Mouse (Mus musculus): ENCODE measurements around the gene Fbln7. TPM values are rescaled to one million over a fixed set of nuclear protein-coding genes. Genes with fewer than 3 reads are reported as not detected.

Fbln7 gene
- polyA plus RNA-seq, 1 experiment = 0.09 TPM

DNA sequence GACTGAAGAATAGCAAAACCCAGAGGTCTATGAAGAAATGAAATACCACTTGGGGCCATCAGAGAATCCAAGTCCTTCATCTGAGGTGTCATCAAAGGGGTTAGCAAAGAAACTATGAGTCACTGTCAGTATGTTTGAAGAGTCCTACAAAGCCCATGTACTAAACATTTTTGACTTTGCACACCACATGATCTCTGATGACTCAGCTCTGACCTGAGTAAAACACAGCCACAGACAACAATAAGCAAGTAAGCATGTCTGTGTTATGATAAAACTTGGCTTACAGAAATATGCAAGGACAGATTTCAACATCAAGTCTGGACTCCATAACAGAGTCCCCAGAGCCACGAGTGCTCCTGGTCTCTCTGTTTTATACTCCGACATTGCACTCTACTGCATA, 29.7 kb upstream of the Fbln7 start:
- TF ChIP-seq MYOD1 (IDR thresholded peaks at IDR 0.05; ENCODE audit: control insufficient read depth, insufficient read length, low read depth) (no peak), FOSL1 (IDR thresholded peaks at IDR 0.05; ENCODE audit: insufficient read depth, low read length, poor library complexity, severe bottlenecking) (no peak), CTCF (IDR thresholded peaks at IDR 0.05; ENCODE audit: control insufficient read depth, insufficient read depth, insufficient read length) (no peak), CEBPB (IDR thresholded peaks at IDR 0.05; ENCODE audit: low read depth) (peak; percentile 26), MAX (IDR thresholded peaks at IDR 0.05) (no peak), MYOG (IDR thresholded peaks at IDR 0.05; ENCODE audit: control insufficient read depth, extremely low read depth, insufficient read length) (no peak), USF1 (IDR thresholded peaks at IDR 0.05; ENCODE audit: low read depth) (peak; percentile 64)
- Histone ChIP-seq H3K79me2 (ENCODE audit: control insufficient read depth, insufficient read depth) (no peaks in the 10 kb centered on the region), H3K36me3 (ENCODE audit: control insufficient read depth, insufficient read depth) (peaks cover 56% of the 10 kb centered on the region), H3K4me3 (ENCODE audit: insufficient read depth, poor library complexity, severe bottlenecking) (no peak overlapping the region), H3K79me3 (ENCODE audit: low read depth) (no peaks in the 10 kb centered on the region), H3ac (ENCODE audit: control insufficient read depth, insufficient read length, low read depth) (no peak overlapping the region), H3K27me3 (ENCODE audit: control insufficient read depth, insufficient read depth, insufficient read length) (no peaks in the 10 kb centered on the region)

DNA sequence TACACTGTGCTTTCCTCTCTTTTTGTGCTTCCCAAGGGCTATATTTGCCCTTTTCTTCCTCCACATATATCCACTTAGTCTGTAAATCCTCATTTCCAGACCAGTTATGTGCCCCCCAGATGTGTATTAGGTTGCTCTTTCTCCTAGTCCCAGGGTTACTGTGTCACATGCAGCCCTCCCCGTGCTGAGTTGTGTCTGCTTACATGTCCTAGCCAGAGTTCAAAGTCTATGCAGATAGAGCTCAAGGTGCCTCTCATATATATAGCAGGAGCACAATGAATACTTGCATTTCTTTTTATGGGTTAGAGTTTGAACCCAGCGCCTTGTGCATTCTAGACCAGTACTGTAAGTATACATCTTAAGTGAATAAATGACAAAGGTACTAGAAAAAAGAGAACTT, 29.3 kb upstream of the Fbln7 start:
- Histone ChIP-seq H3K36me3 (ENCODE audit: control insufficient read depth, insufficient read depth) (peaks cover 52% of the 10 kb centered on the region), H3K79me2 (ENCODE audit: control insufficient read depth, insufficient read depth) (no peaks in the 10 kb centered on the region), H3ac (ENCODE audit: control insufficient read depth, insufficient read length, low read depth) (no peak overlapping the region), H3K27me3 (ENCODE audit: control insufficient read depth, insufficient read depth, insufficient read length) (no peaks in the 10 kb centered on the region), H3K4me3 (ENCODE audit: insufficient read depth, poor library complexity, severe bottlenecking) (no peak overlapping the region), H3K79me3 (ENCODE audit: low read depth) (no peaks in the 10 kb centered on the region)
- TF ChIP-seq FOSL1 (IDR thresholded peaks at IDR 0.05; ENCODE audit: insufficient read depth, low read length, poor library complexity, severe bottlenecking) (no peak), CEBPB (IDR thresholded peaks at IDR 0.05; ENCODE audit: low read depth) (no peak)

DNA sequence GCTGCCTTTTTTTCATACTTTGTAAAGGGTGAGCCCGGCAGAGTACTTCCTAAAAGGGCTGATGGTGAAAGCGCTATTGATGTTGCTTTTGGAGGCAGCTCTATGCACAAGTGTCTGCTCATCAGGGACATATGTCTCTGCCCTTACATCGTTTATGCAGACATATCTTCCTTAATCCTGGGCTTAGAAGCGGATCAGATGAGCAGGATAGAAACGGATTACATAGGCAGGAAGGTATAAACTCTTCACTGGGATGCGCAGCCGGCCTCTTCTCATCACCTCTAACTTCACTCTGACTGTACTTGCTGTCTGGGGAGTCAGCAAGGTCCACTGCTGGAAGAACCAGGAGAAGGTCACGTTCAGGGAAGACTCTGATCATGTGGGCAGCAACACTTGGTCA, 25.2 kb upstream of the Fbln7 start:
- H3K27me3 ChIP-seq (ENCODE audit: control insufficient read depth, insufficient read depth, insufficient read length) = no peaks in the 10 kb centered on the region
- H3ac ChIP-seq (ENCODE audit: control insufficient read depth, insufficient read length, low read depth) = no peak overlapping the region
- H3K4me3 ChIP-seq (ENCODE audit: insufficient read depth, poor library complexity, severe bottlenecking) = no peak overlapping the region
- no peaks in the 10 kb centered on the region for H3K79me2 ChIP-seq (ENCODE audit: control insufficient read depth, insufficient read depth)
- no peak for TF ChIP-seq MYOG (IDR thresholded peaks at IDR 0.05; ENCODE audit: control insufficient read depth, extremely low read depth, insufficient read length)
- TF ChIP-seq MAX (IDR thresholded peaks at IDR 0.05) = no peak
- no peak for TF ChIP-seq CEBPB (IDR thresholded peaks at IDR 0.05; ENCODE audit: low read depth)
- no peak for TF ChIP-seq MYOD1 (IDR thresholded peaks at IDR 0.05; ENCODE audit: control insufficient read depth, insufficient read length, low read depth)
- TF ChIP-seq FOSL1 (IDR thresholded peaks at IDR 0.05; ENCODE audit: insufficient read depth, low read length, poor library complexity, severe bottlenecking) = no peak
- no peak for TF ChIP-seq USF1 (IDR thresholded peaks at IDR 0.05; ENCODE audit: low read depth)
- TF ChIP-seq CTCF (IDR thresholded peaks at IDR 0.05; ENCODE audit: control insufficient read depth, insufficient read depth, insufficient read length) = no peak
- H3K79me3 ChIP-seq (ENCODE audit: low read depth) = no peaks in the 10 kb centered on the region
- peaks cover 48% of the 10 kb centered on the region for H3K36me3 ChIP-seq (ENCODE audit: control insufficient read depth, insufficient read depth)

DNA sequence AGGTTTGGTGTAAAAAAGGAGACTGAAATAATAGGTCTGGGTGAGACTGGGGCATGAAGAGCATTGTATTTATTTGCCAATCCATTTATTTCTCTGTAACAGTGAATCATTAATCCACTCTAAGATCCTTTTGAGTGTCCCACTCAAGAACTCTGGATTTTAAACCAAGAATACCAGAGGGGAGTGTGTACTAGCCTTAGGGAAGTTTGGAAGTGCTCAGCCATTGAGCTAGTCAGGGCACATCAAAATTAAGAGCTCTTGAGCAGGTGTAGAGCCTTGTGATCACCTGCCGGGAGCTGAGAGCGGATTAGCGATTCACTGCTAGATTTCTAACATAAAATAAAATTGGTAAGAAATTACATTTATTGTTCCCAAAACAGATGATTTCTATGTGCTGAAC, 24.2 kb upstream of the Fbln7 start:
- TF ChIP-seq CEBPB (IDR thresholded peaks at IDR 0.05; ENCODE audit: low read depth) (no peak), FOSL1 (IDR thresholded peaks at IDR 0.05; ENCODE audit: insufficient read depth, low read length, poor library complexity, severe bottlenecking) (no peak), MAX (IDR thresholded peaks at IDR 0.05) (no peak), CTCF (IDR thresholded peaks at IDR 0.05; ENCODE audit: control insufficient read depth, insufficient read depth, insufficient read length) (no peak), MYOG (IDR thresholded peaks at IDR 0.05; ENCODE audit: control insufficient read depth, extremely low read depth, insufficient read length) (no peak)
- no peaks in the 10 kb centered on the region for H3K79me3 ChIP-seq (ENCODE audit: low read depth)
- H3K27me3 ChIP-seq (ENCODE audit: control insufficient read depth, insufficient read depth, insufficient read length) = no peaks in the 10 kb centered on the region
- H3K36me3 ChIP-seq (ENCODE audit: control insufficient read depth, insufficient read depth) = peaks cover 53% of the 10 kb centered on the region
- H3K4me3 ChIP-seq (ENCODE audit: insufficient read depth, poor library complexity, severe bottlenecking) = no peak overlapping the region
- H3ac ChIP-seq (ENCODE audit: control insufficient read depth, insufficient read length, low read depth) = no peak overlapping the region
- no peaks in the 10 kb centered on the region for H3K79me2 ChIP-seq (ENCODE audit: control insufficient read depth, insufficient read depth)

DNA sequence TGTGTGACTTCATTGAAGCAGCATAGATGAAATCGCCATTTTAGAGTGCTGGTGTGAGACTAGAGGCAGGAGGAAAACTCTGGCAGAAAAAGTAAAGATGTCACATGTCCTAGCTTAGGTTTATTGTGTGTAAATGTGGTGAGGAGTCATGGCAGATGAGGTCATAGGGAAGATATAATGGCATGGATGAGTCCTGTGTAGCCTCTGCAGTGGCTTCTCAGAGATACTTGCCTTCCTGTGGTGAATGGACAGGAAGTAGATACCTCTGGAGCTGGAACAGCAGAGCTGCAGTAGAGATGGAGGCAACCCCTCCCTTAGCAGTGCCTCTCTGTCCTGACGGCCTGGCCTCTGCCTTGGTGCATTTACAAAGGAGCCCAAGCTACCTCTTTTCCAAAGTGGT, 23.3 kb upstream of the Fbln7 start:
- Histone ChIP-seq H3ac (ENCODE audit: control insufficient read depth, insufficient read length, low read depth) (no peak overlapping the region), H3K79me2 (ENCODE audit: control insufficient read depth, insufficient read depth) (no peaks in the 10 kb centered on the region), H3K27me3 (ENCODE audit: control insufficient read depth, insufficient read depth, insufficient read length) (no peaks in the 10 kb centered on the region), H3K36me3 (ENCODE audit: control insufficient read depth, insufficient read depth) (peaks cover 54% of the 10 kb centered on the region), H3K79me3 (ENCODE audit: low read depth) (no peaks in the 10 kb centered on the region), H3K4me3 (ENCODE audit: insufficient read depth, poor library complexity, severe bottlenecking) (no peak overlapping the region)
- TF ChIP-seq MAX (IDR thresholded peaks at IDR 0.05) (no peak), FOSL1 (IDR thresholded peaks at IDR 0.05; ENCODE audit: insufficient read depth, low read length, poor library complexity, severe bottlenecking) (no peak), CTCF (IDR thresholded peaks at IDR 0.05; ENCODE audit: control insufficient read depth, insufficient read depth, insufficient read length) (no peak)

DNA sequence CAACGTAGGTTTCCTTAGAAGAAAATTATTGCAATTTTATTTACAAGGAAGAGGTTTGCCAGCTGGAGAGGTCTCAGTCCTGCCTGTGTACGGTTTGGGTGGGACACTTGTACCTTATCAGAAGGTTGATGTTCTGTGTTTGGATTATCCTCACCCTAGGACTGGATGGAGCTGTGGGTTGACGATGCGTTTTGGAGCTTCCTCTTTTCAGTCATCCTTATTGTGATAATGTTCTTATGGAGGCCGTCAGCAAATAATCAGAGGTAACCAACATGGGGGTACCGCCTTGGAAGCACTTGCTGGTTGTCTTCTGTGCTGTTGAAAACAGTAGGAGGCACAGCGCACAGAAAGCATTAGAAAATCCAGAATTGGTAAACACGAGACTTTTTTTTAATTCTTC, 20.3 kb upstream of the Fbln7 start:
- Histone ChIP-seq H3K79me2 (ENCODE audit: control insufficient read depth, insufficient read depth) (no peaks in the 10 kb centered on the region), H3ac (ENCODE audit: control insufficient read depth, insufficient read length, low read depth) (no peak overlapping the region), H3K36me3 (ENCODE audit: control insufficient read depth, insufficient read depth) (peaks cover 51% of the 10 kb centered on the region), H3K27me3 (ENCODE audit: control insufficient read depth, insufficient read depth, insufficient read length) (no peaks in the 10 kb centered on the region), H3K79me3 (ENCODE audit: low read depth) (no peaks in the 10 kb centered on the region), H3K4me3 (ENCODE audit: insufficient read depth, poor library complexity, severe bottlenecking) (no peak overlapping the region)
- TF ChIP-seq MYOG (IDR thresholded peaks at IDR 0.05; ENCODE audit: control insufficient read depth, extremely low read depth, insufficient read length) (no peak), USF1 (IDR thresholded peaks at IDR 0.05; ENCODE audit: low read depth) (no peak), MAX (IDR thresholded peaks at IDR 0.05) (no peak), CEBPB (IDR thresholded peaks at IDR 0.05; ENCODE audit: low read depth) (no peak), MYOD1 (IDR thresholded peaks at IDR 0.05; ENCODE audit: control insufficient read depth, insufficient read length, low read depth) (no peak), CTCF (IDR thresholded peaks at IDR 0.05; ENCODE audit: control insufficient read depth, insufficient read depth, insufficient read length) (no peak), FOSL1 (IDR thresholded peaks at IDR 0.05; ENCODE audit: insufficient read depth, low read length, poor library complexity, severe bottlenecking) (no peak)
